Mouse (Mus musculus) liver, postnatal 0 days (tissue): ENCODE data around the gene Rbfox3.

ENCODE experiments used
- CTCF ChIP-seq: sonication (generic); IDR thresholded peaks from 2 replicates; pipeline ENCODE4 v1.5.1; 2016; ENCODE audit warnings: antibody characterized with exemption, low read depth
- EP300 ChIP-seq: IDR thresholded peaks from 2 replicates; pipeline ENCODE4 v1.6.1; 2016; ENCODE audit warnings: antibody characterized with exemption, low read depth, mild to moderate bottlenecking

- no peak for TF ChIP-seq CTCF
- no peak for TF ChIP-seq EP300
These were observed 416.3 kb downstream of the Rbfox3 start for GRCm38 (mm10) chr11:118495065-118495464.
